Mouse (Mus musculus) olfactory bulb, adult 2 months (tissue): ENCODE results near the gene Akr1a1.

Experiments
- CTCF ChIP-seq: fragments of 200-500 bp; IDR thresholded peaks from 2 replicates; pipeline ENCODE4 v1.5.1; 2012; ENCODE audit warnings: low read depth, mild to moderate bottlenecking, low read length, moderate library complexity; ENCODE audit not compliant: insufficient read depth
- POLR2A ChIP-seq: fragments of 200-500 bp; IDR thresholded peaks from 2 replicates; pipeline ENCODE4 v1.6.1; 2012; ENCODE audit warnings: mild to moderate bottlenecking, low read depth, low read length, moderate library complexity; ENCODE audit not compliant: insufficient read depth

DNA sequence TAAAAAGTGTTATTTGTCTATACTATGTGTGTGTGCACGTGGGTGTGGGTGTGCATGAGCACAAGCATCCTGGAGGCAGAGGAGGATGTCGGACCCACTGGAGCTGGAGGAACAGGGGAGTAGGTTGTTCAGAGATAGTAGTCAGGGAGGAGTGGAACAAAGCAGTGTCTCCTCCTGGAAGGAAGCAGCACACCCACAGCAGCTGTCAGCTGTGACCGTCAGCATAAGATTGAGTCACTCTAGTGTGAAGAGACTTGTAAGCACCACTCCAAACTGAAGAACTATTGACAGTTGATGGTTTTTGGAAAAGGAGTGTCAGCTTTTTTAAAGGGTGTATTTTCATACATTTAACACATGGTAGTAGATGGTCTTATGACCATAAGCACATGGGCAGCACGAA lies 15.1 kb upstream of the Akr1a1 start:
- TF ChIP-seq CTCF (no peak), POLR2A (no peak)
